Mouse (Mus musculus) kidney, postnatal 0 days (tissue): Measurements from ENCODE around the gene Sel1l3. TPM values are rescaled to one million over a fixed set of nuclear protein-coding genes. Genes with fewer than 3 reads are reported as not detected.

Source experiments
- ATAC-seq: fragments of 200-750 bp; cut with Nextera tagmentation; replicated peaks from 2 replicates; pipeline ENCODE4 v1.8.0; 2017; ENCODE audit warnings: low read depth, moderate number of reproducible peaks, moderate TSS enrichment, moderate library complexity; ENCODE audit not compliant: low FRiP score
- DNase-seq: peaks from one replicate; pipeline ENCODE4 v3.0.0-alpha.2; 2016; ENCODE audit warnings: low spot score
- H3K27ac ChIP-seq: fragments of 300-500 bp; sonication (generic); 2 replicates; pipeline ENCODE4 v1.5.1; 2014; ENCODE audit warnings: mild to moderate bottlenecking
- H3K27me3 ChIP-seq: fragments of 300-500 bp; sonication (generic); 2 replicates; pipeline ENCODE4 v1.6.1; 2014; ENCODE audit warnings: low read length, mixed read lengths; ENCODE audit not compliant: insufficient read depth
- H3K36me3 ChIP-seq: fragments of 300-500 bp; sonication (generic); 2 replicates; pipeline ENCODE4 v1.6.1; 2014; ENCODE audit warnings: low read length, mixed read lengths; ENCODE audit not compliant: insufficient read depth
- H3K4me1 ChIP-seq: fragments of 300-500 bp; sonication (generic); replicated peaks from 2 replicates; pipeline ENCODE4 v1.6.1; 2014; ENCODE audit warnings: antibody characterized with exemption, low read length, mixed read lengths; ENCODE audit not compliant: insufficient read depth
- H3K4me2 ChIP-seq: fragments of 300-500 bp; sonication (generic); 2 replicates; pipeline ENCODE4 v1.6.1; 2014; ENCODE audit warnings: mild to moderate bottlenecking, low read length, moderate library complexity, mixed read lengths
- H3K4me3 ChIP-seq: fragments of 300-500 bp; sonication (generic); replicated peaks from 2 replicates; pipeline ENCODE4 v1.5.1; 2014; ENCODE audit warnings: low read depth, low read length
- H3K9ac ChIP-seq: fragments of 300-500 bp; sonication (generic); 2 replicates; pipeline ENCODE4 v1.6.1; 2014; ENCODE audit warnings: low read depth, low read length
- H3K9me3 ChIP-seq: fragments of 300-500 bp; sonication (generic); replicated peaks from 2 replicates; pipeline ENCODE4 v1.6.1; 2016; ENCODE audit warnings: low read length, inconsistent platforms, mixed read lengths
- CTCF ChIP-seq: IDR thresholded peaks from 2 replicates; pipeline ENCODE4 v1.5.1; 2016; ENCODE audit warnings: antibody characterized with exemption, low read depth, mild to moderate bottlenecking, moderate library complexity
- WGBS: fragments of 180-500 bp; shearing (Covaris S2); extraction: QIAGEN DNeasy Blood & Tissue Kit; methylation state at CpG from one replicate; pipeline ENCODE4 v1.1.7; 2014; 5-methylcytosine and 5-hydroxymethylcytosine counted together
- polyA plus RNA-seq: library from polyadenylated mRNA; unstranded; fragments of >200 nt; fragmentation: Nextera tagmentation; extraction: Ambion mirVana; gene quantifications from 2 replicates; pipeline ENCODE4 v1.2.1, GENCODE M21; 2015

Gene Sel1l3
- polyA plus RNA-seq, 1 experiment from 2014 or later = 11.8 TPM

- Histone ChIP-seq H3K4me1 (peaks cover 7% of the 10 kb centered on the region; the same call in 1 of the 2 replicates), H3K4me3 (no peak overlapping the region), H3K27ac (no peak overlapping the region), H3K9ac (no peak overlapping the region), H3K36me3 (no peaks in the 10 kb centered on the region), H3K9me3 (no peaks in the 10 kb centered on the region), H3K27me3 (no peaks in the 10 kb centered on the region), H3K4me2 (no peak overlapping the region)
- TF ChIP-seq CTCF = no peak
- ATAC-seq (no peak), DNase-seq (no peak)
- WGBS = 75% methylated on average over 5 of the region's 5 CpGs
These were observed 71.1 kb downstream of the Sel1l3 start for GRCm38 (mm10) chr5:53142587-53142986.

DNA sequence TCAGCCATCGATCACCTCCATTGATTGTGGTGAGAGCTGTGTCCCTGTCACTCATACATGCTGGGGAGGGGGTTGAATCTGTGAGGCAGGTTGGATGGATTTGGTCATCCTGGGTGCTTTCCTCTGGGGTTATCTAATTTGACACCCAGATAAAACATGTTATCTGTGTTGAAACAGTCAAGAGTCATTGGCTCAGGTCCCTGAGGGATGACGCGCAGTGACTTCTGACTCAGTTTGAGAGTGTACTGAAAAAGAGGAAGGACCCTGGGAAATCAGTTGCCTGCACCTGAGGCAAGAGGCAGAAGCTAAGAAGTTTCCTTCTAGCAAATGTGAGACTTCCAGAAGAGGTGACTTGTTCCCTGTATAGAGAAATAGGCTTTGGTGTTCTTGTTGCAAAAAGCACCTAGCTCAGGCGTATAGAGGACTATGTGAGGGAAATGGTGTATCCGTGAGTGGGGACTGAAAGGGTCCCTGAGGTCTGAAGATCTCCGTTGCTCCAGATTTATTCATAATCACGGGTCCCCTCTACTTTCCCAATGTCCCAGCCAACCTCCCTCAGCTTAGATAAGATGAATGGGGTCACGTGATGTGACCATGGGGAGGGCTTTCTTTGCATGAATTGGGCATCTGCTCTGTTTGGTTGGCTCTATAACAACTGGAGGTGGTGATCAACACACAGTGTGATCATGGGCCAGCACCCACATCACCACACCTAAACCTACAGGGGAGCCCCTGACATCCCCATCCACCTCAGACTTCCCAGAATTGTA lies 73.4 kb downstream of the Sel1l3 start:
- DNase-seq (no peak), ATAC-seq (no peak)
- 95% methylated on average over 8 of the region's 8 CpGs for WGBS
- no peak overlapping the region for H3K4me2 ChIP-seq
- H3K27ac ChIP-seq = no peak overlapping the region
- H3K4me1 ChIP-seq = no peaks in the 10 kb centered on the region
- TF ChIP-seq CTCF = no peak
- H3K27me3 ChIP-seq = no peaks in the 10 kb centered on the region
- no peaks in the 10 kb centered on the region for H3K9me3 ChIP-seq
- no peak overlapping the region for H3K4me3 ChIP-seq
- H3K36me3 ChIP-seq = no peaks in the 10 kb centered on the region
- no peak overlapping the region for H3K9ac ChIP-seq

DNA sequence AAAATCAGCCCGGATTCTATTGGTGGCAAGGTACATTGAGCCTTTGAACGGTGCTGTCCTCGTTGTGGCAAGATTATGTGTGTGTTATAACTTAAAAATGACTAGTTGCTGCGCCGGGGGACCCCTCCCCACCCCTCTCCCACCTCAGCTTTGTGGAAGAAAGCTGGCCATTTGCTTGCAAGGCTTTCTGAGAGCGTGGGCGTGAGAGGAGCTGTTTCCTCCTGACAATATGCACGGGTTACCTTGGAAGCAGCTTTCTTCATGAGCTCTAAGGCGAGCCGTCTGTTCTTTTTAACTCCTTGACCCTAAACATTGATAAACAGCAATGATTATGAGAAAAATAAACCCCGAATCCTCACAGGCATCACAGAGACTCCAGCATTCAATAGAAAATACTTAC lies 74.2 kb downstream of the Sel1l3 start:
- Histone ChIP-seq H3K9me3 (no peaks in the 10 kb centered on the region), H3K4me1 (no peaks in the 10 kb centered on the region), H3K4me2 (no peak overlapping the region), H3K9ac (no peak overlapping the region), H3K4me3 (no peak overlapping the region), H3K27ac (no peak overlapping the region), H3K27me3 (no peaks in the 10 kb centered on the region), H3K36me3 (no peaks in the 10 kb centered on the region)
- TF ChIP-seq CTCF = no peak
- DNase-seq = no peak
- 37% methylated on average over 11 of the region's 11 CpGs for WGBS
- no peak for ATAC-seq

- Histone ChIP-seq H3K36me3 (no peaks in the 10 kb centered on the region), H3K4me1 (no peaks in the 10 kb centered on the region), H3K27ac (no peak overlapping the region), H3K9ac (no peak overlapping the region), H3K27me3 (no peaks in the 10 kb centered on the region), H3K4me2 (no peak overlapping the region), H3K4me3 (no peak overlapping the region), H3K9me3 (no peaks in the 10 kb centered on the region)
- DNase-seq (no peak), ATAC-seq (no peak)
- no peak for TF ChIP-seq CTCF
- WGBS = 41% methylated on average over 4 of the region's 4 CpGs
These were observed 74.6 kb downstream of the Sel1l3 start for GRCm38 (mm10) chr5:53139140-53139539.

GRCm38 (mm10) chr5:53138025-53138424 lies 75.7 kb downstream of the Sel1l3 start:
- no peak for DNase-seq
- no peak for TF ChIP-seq CTCF

GRCm38 (mm10) chr5:53135984-53136383 lies 77.7 kb downstream of the Sel1l3 start:
- H3K4me1 ChIP-seq = no peaks in the 10 kb centered on the region
- no peak overlapping the region for H3K4me3 ChIP-seq
- no peaks in the 10 kb centered on the region for H3K36me3 ChIP-seq
- no peak overlapping the region for H3K27ac ChIP-seq
- no peak overlapping the region for H3K9ac ChIP-seq
- H3K9me3 ChIP-seq = no peaks in the 10 kb centered on the region
- no peak overlapping the region for H3K4me2 ChIP-seq
- DNase-seq (no peak), ATAC-seq (no peak)
- 63% methylated on average over 8 of the region's 8 CpGs for WGBS
- no peak for TF ChIP-seq CTCF
- H3K27me3 ChIP-seq = no peaks in the 10 kb centered on the region

More at GRCm38 (mm10) chr5:53138025-53138424, 75.7 kb downstream of the Sel1l3 start:
- Histone ChIP-seq H3K9me3 (no peaks in the 10 kb centered on the region), H3K27ac (no peak overlapping the region), H3K36me3 (no peaks in the 10 kb centered on the region), H3K4me3 (no peak overlapping the region), H3K4me1 (no peaks in the 10 kb centered on the region), H3K27me3 (no peaks in the 10 kb centered on the region), H3K4me2 (no peak overlapping the region), H3K9ac (no peak overlapping the region)
- 89% methylated on average over 8 of the region's 8 CpGs for WGBS
- ATAC-seq = no peak
